Mouse (Mus musculus) c-Kit-positive CD71-positive TER-119-positive erythroid progenitor cells, embryonic 14.5 days (primary cell): Measurements from ENCODE around the gene Fgfr2.

Source experiments
- DNase-seq: peaks from one replicate; pipeline ENCODE4 v3.0.0-alpha.2; 2013; ENCODE audit warnings: low spot score

Fgfr2 gene

DNA sequence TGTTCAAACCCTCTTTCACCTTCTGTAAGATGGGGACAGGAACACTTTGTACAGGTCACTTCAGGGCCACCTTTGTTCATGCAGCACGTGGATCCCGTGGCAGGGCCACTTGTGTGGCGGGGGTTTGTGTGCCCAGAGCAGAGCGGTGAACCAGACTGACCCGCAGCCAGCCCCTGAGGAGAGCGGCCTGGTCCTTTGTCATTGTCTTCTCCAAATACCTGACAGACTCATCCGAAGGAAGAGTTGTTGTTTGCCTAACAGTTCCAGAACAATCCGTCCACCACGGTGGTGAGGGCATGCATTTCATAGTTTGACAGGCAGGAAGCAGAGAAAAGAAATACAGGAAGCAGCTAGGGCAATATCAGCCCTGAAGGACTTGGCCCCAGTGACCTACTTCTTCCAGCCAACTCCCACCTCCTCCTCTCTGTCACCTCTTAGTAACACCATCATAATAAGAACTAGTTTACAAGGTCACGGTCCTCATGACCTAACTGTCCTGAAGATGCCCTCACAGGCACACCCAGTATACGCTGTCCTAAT is 2365.8 kb downstream of the Fgfr2 start:
- DNase-seq = no peak

DNA sequence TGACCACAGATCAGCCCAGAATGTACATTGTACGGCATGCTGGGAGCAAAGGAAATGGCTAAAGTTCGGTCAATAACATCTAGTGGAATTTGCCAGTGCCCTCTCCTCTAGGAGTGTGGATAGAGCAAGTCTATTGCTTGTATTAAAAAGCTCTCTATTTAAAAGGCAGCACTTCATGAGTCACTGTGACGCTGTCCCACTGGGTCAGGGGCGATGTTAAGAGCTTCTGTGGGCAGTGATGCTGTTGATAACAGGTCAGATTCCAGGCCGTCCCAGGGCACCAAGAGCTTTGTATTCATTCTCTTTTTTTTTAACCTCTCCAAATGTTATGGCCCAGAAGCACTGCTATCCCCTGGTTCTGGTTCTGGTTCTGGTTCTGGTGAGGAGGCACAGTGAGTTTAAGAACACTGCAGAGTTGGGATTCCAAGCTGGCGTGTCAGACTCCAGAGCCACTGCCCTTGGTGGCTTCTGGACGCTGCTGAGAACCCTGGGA is 2366.8 kb downstream of the Fgfr2 start:
- no peak for DNase-seq

- no peak for DNase-seq
Observed at GRCm38 (mm10) chr7:130754790-130755189, 2368.4 kb downstream of the Fgfr2 start.

DNA sequence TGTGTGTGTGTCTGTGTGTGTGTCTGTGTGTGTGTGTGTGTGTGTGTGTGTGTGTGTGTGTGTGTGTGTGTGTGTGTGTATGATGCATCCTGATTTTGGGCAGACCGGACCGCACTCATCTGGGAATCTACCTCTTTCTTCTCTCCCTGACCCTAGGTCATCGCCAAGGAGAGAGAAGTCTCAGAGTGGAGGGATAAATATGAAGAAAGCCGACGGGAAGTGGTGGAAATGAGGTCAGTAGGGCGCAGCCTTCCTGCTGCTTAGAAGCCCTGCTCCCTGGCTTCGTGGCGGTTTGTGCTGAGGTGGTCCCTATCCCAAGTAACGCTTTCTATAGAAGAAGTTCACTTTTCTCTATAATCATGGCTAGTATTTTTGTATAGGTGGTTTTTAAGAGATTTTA is 2371.5 kb downstream of the Fgfr2 start:
- DNase-seq = no peak

GRCm38 (mm10) chr7:130750752-130751490 is 2372.2 kb downstream of the Fgfr2 start:
- no peak for DNase-seq

DNA sequence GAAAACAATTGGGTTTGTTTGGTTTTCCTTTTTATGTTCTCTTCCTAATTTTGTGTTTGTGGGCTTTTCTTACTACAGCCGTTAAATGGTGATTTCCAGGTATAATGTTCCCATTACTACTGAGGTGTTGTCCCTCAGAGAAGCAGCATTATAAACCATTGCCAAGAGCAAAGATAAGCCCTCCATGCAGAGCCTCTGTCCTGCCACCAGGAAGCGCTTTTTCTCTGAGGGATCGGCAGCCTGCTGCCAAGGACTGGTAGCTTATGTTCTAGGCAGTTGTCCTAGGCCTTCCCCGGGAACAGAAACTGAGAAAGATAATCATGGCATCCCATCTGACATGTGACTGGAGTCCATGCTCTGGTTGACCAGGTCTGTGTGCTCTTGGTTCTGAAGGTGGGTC is 2374.0 kb downstream of the Fgfr2 start:
- no peak for DNase-seq

DNA sequence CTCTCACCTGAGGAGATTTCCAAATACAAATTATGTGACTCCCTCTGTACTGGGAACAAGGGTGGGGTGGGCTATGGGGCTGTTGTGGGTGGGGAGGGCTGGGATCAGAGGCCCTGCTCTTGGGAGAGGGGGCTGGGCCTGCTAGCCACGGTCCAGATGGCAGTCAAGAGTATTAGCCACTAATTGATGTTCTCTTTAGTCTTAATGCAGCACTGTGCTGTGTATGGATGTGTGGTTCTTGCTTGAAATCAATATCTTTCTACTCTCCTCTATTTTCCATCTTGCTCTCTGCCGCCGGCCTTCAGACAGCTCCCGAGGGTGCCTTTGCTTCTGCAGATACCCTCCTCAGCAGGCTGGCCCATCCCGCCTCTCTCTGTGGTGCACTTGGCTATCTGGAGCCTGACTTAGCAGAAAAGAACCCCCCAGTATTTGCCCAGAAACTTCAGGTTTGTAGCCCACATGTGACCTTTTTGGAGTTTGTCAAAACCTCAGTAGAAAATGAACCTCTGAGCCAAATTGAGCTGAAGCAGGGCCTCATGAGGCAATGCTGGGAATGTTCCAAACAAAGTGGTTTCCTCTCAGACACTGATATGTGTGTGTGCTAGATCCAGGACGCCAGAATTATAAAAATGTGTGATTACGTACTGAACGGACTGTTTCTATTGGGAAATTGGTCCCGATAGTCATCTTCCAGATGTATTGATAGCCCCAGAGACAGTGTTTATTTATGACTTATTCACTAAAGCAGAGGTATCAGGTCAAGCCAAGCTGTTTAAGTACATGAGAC is 2379.7 kb downstream of the Fgfr2 start:
- no peak for DNase-seq

DNA sequence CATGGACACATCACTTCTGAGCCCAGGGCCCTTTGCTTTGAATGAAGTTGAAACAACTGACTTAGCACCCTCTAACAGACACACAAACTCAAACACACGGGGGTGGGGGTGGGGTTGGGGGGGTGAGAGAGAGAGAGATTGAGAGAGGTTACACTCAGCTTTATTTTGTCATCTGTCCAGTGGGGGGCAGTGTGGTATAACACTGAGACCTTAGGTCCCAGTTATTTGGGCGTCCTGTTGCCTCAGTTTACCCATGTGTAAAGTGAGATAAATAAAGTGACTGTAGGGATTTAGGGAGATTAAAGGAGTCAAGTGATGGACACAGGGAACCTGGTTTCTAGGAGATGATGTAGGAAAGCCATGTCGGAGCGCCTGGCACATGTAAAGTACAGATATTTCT is 2382.1 kb downstream of the Fgfr2 start:
- no peak for DNase-seq

- DNase-seq = peak; percentile 5
Observed at GRCm38 (mm10) chr7:130734195-130734787, 2388.9 kb downstream of the Fgfr2 start.

DNA sequence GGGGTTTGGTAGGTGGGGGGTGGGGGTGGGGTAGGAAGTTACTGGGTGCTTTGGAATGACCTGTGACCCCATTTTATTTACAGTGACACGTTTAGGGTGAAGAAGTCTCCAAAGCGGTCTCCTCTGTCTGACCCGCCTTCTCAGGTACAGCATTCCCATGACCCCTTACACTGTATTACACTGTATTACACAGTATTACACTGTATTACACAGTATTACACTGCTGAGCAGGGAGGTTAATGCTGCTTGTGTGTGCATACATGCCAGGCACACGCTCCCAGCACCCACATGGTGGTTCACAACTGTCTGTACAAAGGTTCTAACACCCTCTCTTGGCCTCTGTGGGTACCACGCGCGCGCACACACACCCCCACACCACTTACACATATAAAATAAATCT is 2389.7 kb downstream of the Fgfr2 start:
- DNase-seq = no peak

DNA sequence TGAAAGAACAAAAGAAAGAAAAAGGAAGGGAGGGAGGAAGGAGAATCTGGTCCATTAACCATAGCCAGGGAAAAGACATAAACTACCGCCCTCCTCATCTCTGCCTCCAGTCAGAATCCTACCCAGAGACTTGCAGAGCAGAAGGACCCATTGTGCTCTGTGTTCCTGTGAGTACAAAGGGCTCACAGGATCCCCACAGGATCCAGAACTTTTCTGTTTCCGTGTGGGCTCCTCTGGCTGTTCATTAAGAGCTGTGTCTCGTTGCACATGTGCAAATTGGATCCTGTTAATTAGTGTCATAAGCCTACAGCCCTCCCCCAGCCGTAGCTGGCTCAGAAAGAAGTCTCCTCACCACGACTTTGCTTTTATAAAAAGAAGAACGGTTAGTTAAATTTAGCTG is 2390.2 kb downstream of the Fgfr2 start:
- no peak for DNase-seq

GRCm38 (mm10) chr7:130731792-130732191 is 2391.4 kb downstream of the Fgfr2 start:
- DNase-seq = no peak

GRCm38 (mm10) chr7:130727560-130727959 is 2395.6 kb downstream of the Fgfr2 start:
- DNase-seq = no peak

DNA sequence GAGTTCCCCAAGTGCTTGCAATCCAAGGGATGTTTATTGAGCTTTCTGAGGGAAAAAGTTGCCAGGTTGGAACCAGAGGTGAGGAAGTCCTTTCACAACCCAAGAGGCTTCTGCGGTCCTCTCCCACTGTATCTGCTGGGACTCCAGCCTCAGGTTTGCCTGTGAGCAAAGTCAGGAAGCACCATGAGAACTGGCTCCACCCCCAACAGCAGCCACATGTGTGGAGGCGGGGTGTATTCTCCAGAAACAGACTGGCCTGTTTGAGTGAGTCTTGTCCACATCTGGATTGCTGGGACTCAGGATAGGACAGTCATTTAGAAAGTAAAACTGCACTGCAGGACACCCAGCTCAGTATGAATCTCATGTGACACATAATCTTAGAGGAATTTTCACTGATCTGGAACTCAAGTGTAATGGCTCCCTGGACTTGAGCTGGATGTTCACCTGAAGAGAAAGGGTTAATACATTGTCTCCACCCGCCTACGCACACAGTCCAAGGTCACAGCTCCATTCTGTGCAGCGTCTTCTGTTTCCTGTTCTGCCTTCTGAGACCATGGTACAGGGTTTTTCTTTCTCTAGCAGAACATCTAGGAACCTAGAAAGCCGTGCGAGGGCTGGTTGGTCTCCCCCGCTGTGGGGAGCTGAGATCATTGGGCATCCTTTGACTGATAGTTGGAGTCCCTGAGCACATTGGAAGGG is 2396.3 kb downstream of the Fgfr2 start:
- no peak for DNase-seq

DNA sequence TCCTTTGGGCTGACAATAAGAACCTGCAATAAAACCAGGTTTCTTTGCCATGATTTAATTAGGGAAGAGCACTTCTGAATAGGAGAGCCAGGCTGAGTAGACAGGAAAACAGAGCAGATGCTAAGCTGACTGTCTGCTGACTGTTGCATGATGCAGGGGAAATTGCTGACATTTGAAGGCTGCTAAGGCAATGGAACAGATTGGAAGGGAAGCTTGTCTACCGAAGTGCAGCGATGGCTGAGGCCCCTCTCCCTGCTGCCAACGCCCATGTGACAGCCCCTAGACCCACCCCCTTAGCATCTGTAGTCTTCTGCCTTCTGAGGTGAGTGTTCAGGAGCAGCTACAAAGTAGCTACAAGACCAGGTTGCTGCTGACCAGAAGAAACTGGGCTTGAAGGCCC is 2397.0 kb downstream of the Fgfr2 start:
- DNase-seq = no peak

DNA sequence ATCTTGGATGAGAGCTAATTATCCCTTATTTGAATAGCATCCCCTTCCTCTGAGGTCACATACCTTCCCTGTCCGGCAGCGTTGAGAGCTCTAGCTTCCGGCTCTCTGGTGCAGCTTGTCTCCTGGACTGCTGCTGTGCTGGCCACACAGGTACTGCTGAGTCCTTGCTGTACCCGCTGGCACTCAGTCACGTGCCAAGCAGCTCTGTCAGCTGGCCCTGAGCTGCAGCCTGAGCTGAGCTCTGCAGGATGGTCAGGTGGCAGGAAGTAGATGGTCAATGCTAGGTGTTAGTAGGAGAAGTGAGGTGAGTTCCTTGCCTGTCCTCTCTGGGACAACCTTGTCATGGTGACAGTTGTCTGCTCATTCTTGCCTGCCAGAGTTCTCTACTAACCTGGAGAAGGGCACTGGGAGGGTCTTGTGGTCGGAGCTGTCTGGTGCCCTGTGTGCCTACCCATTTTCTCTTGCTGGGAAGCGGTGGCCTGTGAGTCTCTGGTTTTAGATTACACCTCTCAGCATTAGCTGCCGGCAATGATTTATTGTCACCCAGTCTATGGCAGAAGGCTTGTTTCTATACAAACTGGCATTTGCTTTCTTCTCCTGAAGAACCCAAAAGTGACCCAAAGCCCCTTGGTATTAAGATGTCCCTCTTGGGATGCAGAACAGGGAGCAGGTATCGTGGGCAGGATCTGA is 2402.4 kb downstream of the Fgfr2 start:
- no peak for DNase-seq

GRCm38 (mm10) chr7:130719931-130720598 is 2403.1 kb downstream of the Fgfr2 start:
- no peak for DNase-seq

DNA sequence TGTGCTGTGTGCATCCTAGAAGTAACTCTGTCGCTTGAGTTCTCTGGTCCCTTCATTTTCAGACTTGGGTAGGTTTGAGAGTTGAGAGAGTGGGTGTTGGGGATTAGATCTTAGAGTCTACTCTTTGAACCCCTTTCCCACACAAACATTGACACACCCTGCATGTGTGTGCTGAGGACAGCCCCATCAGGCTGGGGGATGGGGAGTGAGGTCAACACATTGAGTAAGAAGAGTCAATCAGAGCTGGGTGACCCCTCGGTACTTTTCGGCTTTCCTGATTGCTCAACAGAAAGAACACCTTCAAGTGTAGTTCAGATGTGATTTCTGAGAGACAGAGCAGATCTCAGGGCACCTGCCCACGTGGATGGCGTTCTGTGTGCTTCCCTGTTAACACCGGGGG is 2406.2 kb downstream of the Fgfr2 start:
- DNase-seq = no peak

DNA sequence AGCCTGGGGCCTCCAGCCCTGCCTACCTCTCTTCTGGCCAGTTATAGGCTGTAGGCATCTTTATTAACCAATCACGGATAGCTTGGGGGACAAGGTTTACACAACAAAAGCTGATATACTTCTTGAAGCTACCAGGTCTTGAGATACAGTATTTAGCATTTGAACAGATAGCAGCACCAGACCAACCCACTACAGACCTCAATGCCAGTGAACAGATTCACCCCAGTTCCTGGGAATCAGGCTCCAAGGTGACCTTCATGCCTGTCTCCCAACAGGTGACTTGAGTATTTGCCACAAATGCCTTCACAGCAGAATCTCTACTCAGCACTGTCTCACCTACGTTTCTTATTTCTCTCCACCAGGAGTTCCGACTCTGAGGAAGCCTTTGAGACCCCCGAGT is 2406.8 kb downstream of the Fgfr2 start:
- no peak for DNase-seq

GRCm38 (mm10) chr7:130715467-130715866 is 2407.7 kb downstream of the Fgfr2 start:
- no peak for DNase-seq

DNA sequence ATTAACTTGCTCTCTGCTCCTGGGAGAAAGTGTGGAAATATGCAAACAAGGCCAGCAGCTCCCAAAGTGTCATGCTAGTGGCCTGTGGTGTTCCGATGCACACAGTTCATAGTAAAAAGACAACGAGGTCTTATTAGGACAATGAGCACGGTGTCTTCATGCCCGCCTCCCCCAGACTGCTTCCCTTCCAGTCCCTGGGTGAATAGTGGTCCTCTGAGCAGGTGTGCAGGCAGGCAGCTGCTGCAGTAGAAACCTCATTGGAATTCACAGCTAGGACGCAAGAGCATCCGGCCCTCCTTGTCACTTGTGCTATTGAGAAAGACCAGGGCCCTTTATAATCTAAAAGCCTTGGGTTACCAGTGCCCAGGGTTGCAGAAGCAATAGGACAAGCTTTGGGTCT is 2409.8 kb downstream of the Fgfr2 start:
- no peak for DNase-seq
